Mouse (Mus musculus) bone marrow, adult 2 months (tissue): Measurements from ENCODE around the gene Ipmk.
"Not testable (repeated sequence)": the region's sequence is repeated elsewhere in the genome, so short reads cannot be mapped to it uniquely, and the experiment has no call there.

ENCODE experiments used
- CTCF ChIP-seq: fragments of 200-500 bp; IDR thresholded peaks from 2 replicates; pipeline ENCODE4 v1.5.1; 2011; ENCODE audit warnings: low read length, control low read depth; ENCODE audit not compliant: control insufficient read depth, insufficient read depth
- POLR2A ChIP-seq: fragments of 200-500 bp; IDR thresholded peaks from 2 replicates; pipeline ENCODE4 v1.6.1; 2011; ENCODE audit warnings: low read depth, mild to moderate bottlenecking, control low read depth, low read length, borderline replicate concordance; ENCODE audit not compliant: control insufficient read depth

- TF ChIP-seq CTCF, POLR2A: not testable (repeated sequence)
Observed at GRCm38 (mm10) chr10:71383552-71383924, 36.0 kb downstream of the Ipmk start.
